Mouse (Mus musculus) liver, postnatal 0 days (tissue): ENCODE measurements around the gene Atf4. TPM values are rescaled to one million over a fixed set of nuclear protein-coding genes. Genes with fewer than 3 reads are reported as not detected.

ENCODE experiments used
- ATAC-seq: fragments of 200-750 bp; cut with Nextera tagmentation; 2 replicates; pipeline ENCODE4 v1.8.0; 2017; ENCODE audit warnings: mild to moderate bottlenecking, moderate library complexity
- DNase-seq: peaks from one replicate; pipeline ENCODE4 v3.0.0-alpha.2; 2016
- H3K27ac ChIP-seq: fragments of 300-500 bp; sonication (generic); 2 replicates; pipeline ENCODE4 v1.5.1; 2014; ENCODE audit warnings: antibody characterized with exemption, moderate library complexity, mild to moderate bottlenecking, low read depth
- H3K27me3 ChIP-seq: fragments of 300-500 bp; sonication (generic); 2 replicates; pipeline ENCODE4 v1.6.1; 2014; ENCODE audit warnings: low read length, control low read depth, mixed read lengths; ENCODE audit not compliant: insufficient read depth
- H3K36me3 ChIP-seq: fragments of 300-500 bp; sonication (generic); replicated peaks from 2 replicates; pipeline ENCODE4 v1.6.1; 2014; ENCODE audit warnings: mild to moderate bottlenecking, control low read depth, low read length, moderate library complexity, mixed read lengths; ENCODE audit not compliant: insufficient read depth
- H3K4me1 ChIP-seq: fragments of 300-500 bp; sonication (generic); 2 replicates; pipeline ENCODE4 v1.6.1; 2014; ENCODE audit warnings: antibody characterized with exemption, mild to moderate bottlenecking, control low read depth; ENCODE audit not compliant: insufficient read depth
- H3K4me2 ChIP-seq: fragments of 300-500 bp; sonication (generic); 2 replicates; pipeline ENCODE4 v1.6.1; 2014; ENCODE audit warnings: low read depth, mild to moderate bottlenecking, low read length, moderate library complexity, mixed read lengths
- H3K4me3 ChIP-seq: fragments of 300-500 bp; sonication (generic); 2 replicates; pipeline ENCODE4 v1.5.1; 2014; ENCODE audit warnings: low read depth, low read length
- H3K9ac ChIP-seq: fragments of 300-500 bp; sonication (generic); replicated peaks from 2 replicates; pipeline ENCODE4 v1.6.1; 2014; ENCODE audit warnings: mild to moderate bottlenecking, moderate library complexity
- H3K9me3 ChIP-seq: fragments of 300-500 bp; sonication (generic); 2 replicates; pipeline ENCODE4 v1.6.1; 2016; ENCODE audit warnings: mild to moderate bottlenecking, control low read depth, low read length, mixed read lengths
- CTCF ChIP-seq: sonication (generic); IDR thresholded peaks from 2 replicates; pipeline ENCODE4 v1.5.1; 2016; ENCODE audit warnings: antibody characterized with exemption, low read depth
- EP300 ChIP-seq: IDR thresholded peaks from 2 replicates; pipeline ENCODE4 v1.6.1; 2016; ENCODE audit warnings: antibody characterized with exemption, low read depth, mild to moderate bottlenecking
- WGBS: fragments of 180-500 bp; shearing (Covaris S2); extraction: QIAGEN DNeasy Blood & Tissue Kit; methylation state at CpG from one replicate; pipeline ENCODE4 v1.1.7; 2014; ENCODE audit not compliant: insufficient replicate concordance; 5-methylcytosine and 5-hydroxymethylcytosine counted together
- polyA plus RNA-seq: library from polyadenylated mRNA; unstranded; fragments of >200 nt; fragmentation: Nextera tagmentation; extraction: Ambion mirVana; gene quantifications from 2 replicates; pipeline ENCODE4 v1.2.1, GENCODE M21; 2015

The Atf4 gene
- polyA plus RNA-seq, result 64.3 and 65.7 TPM in 2 replicates

GRCm38 (mm10) chr15:80254847-80255645, at the start of gene Atf4:
Gene Atf4 (plus strand): TSS chr15:80255184.
- Histone ChIP-seq H3K27me3 (no peaks in the 10 kb centered on the region), H3K4me1 (peaks cover 64% of the 10 kb centered on the region), H3K9me3 (no peaks in the 10 kb centered on the region), H3K4me3 (peak within 1 kb of the TSS; percentile 83), H3K9ac (peak within 1 kb of the TSS; percentile 97), H3K27ac (peak within 1 kb of the TSS; percentile 99), H3K36me3 (peaks cover 52% of the 10 kb centered on the region), H3K4me2 (peak within 1 kb of the TSS; percentile 99)
- peak; percentile 87 for ATAC-seq
- 0% methylated on average over 59 of the region's 62 CpGs for WGBS
- DNase-seq, result peak; percentile 97
- peak; percentile 85 for TF ChIP-seq EP300
- no peak for TF ChIP-seq CTCF

DNA sequence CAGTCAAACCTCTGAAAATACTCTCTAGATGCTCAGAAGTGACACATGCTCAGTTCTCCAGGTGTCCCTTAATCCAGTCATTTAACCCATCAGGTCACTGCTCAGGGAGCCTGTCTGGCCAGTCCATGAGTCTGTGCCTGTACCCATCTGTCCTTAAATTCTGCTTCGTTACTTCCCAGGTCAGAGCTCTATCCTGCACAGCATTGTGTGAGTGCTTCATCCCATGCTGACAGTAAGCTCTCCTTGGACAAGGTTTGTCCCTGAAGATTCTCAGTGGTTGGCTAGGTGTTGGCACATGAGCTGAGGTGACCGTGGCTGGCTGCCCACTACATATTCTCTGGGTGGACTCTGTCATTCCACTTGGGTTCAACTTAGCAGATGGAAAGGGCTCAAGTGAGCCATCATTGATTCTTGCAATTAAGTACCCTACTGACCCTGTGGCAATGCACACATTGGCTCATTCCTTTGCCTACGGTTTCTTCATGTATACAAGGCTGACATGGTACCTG, 48.9 kb upstream of the Atf4 start:
- no peak overlapping the region for H3K4me2 ChIP-seq
- no peak overlapping the region for H3K4me3 ChIP-seq
- no peaks in the 10 kb centered on the region for H3K4me1 ChIP-seq
- ATAC-seq (no peak), DNase-seq (no peak)
- H3K9ac ChIP-seq, result no peak overlapping the region
- H3K27ac ChIP-seq, result no peak overlapping the region
- no peaks in the 10 kb centered on the region for H3K36me3 ChIP-seq
- no peaks in the 10 kb centered on the region for H3K27me3 ChIP-seq
- 69% methylated on average over 3 of the region's 3 CpGs for WGBS
- TF ChIP-seq EP300 (no peak), CTCF (no peak)
- no peaks in the 10 kb centered on the region for H3K9me3 ChIP-seq

- DNase-seq (no peak), ATAC-seq (no peak)
- Histone ChIP-seq H3K4me3 (no peak overlapping the region), H3K4me1 (no peaks in the 10 kb centered on the region), H3K27me3 (no peaks in the 10 kb centered on the region), H3K36me3 (no peaks in the 10 kb centered on the region), H3K4me2 (no peak overlapping the region), H3K9ac (no peak overlapping the region), H3K9me3 (no peaks in the 10 kb centered on the region), H3K27ac (no peak overlapping the region)
- no peak for TF ChIP-seq CTCF
- no peak for TF ChIP-seq EP300
- 48% methylated on average over 4 of the region's 4 CpGs for WGBS
These were observed 46.5 kb upstream of the Atf4 start for GRCm38 (mm10) chr15:80208446-80208845.

- no peak overlapping the region for H3K4me2 ChIP-seq
- H3K27ac ChIP-seq, result no peak overlapping the region
- peak; percentile 23; the same call in 1 of the 2 replicates for ATAC-seq
- no peaks in the 10 kb centered on the region for H3K36me3 ChIP-seq
- no peak overlapping the region for H3K9ac ChIP-seq
- H3K4me1 ChIP-seq, result no peaks in the 10 kb centered on the region
- no peaks in the 10 kb centered on the region for H3K27me3 ChIP-seq
- H3K4me3 ChIP-seq, result no peak overlapping the region
- no peak for DNase-seq
- TF ChIP-seq CTCF (no peak), EP300 (no peak)
- no peaks in the 10 kb centered on the region for H3K9me3 ChIP-seq
These were observed 41.3 kb upstream of the Atf4 start for GRCm38 (mm10) chr15:80213688-80214087.

DNA sequence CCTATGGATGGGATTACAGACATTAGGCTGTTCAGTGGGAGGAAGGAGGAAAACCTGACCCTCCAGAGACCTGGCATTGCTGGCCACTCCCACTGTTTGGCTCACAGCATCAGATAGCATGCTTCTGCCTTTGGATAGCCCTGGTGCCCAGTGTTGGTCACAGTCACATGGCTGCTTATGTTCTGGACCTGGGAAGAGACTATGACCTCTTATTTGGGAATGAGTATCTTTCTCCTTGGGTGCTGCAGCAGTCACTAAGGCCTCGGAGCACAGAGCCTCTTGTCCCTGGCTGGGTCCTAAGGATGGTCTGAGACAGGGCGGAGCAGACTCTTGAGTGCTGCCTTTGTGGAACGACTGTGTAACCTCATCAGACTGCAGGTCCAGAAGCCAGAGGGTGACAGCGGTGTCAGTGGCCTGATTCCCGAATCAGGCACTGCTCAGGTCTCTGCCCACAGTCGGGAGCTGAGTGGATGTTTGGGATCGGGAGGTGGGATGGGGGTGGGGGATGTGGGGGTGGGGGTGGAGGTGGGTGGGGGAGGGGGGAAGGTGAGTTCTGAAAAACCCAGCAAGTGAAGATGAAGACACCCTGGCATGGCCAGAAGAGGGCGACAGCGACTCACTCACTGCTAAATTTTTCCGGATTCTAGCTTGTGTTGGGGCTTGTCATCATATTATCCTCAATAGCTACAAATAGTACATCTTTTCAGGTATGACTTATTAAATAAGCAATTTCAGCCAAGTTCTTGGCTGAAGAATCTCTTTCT, 39.1 kb upstream of the Atf4 start:
- whole genome bisulfite sequencing, result 19% methylated on average over 10 of the region's 10 CpGs
- Histone ChIP-seq H3K27ac (no peak overlapping the region), H3K27me3 (no peaks in the 10 kb centered on the region), H3K36me3 (no peaks in the 10 kb centered on the region), H3K9ac (no peak overlapping the region), H3K4me1 (peaks cover 11% of the 10 kb centered on the region), H3K9me3 (no peaks in the 10 kb centered on the region), H3K4me2 (no peak overlapping the region), H3K4me3 (no peak overlapping the region)
- no peak for ATAC-seq
- DNase-seq, result peak; percentile 56
- TF ChIP-seq CTCF, result peak; percentile 64
- TF ChIP-seq EP300, result no peak

GRCm38 (mm10) chr15:80216480-80216820, 38.5 kb upstream of the Atf4 start:
- Histone ChIP-seq H3K9me3 (no peaks in the 10 kb centered on the region), H3K27me3 (no peaks in the 10 kb centered on the region), H3K4me3 (no peak overlapping the region), H3K9ac (no peak overlapping the region), H3K27ac (no peak overlapping the region), H3K4me2 (no peak overlapping the region), H3K36me3 (no peaks in the 10 kb centered on the region), H3K4me1 (peaks cover 11% of the 10 kb centered on the region)
- DNase-seq (no peak), ATAC-seq (no peak)
- TF ChIP-seq CTCF (no peak), EP300 (no peak)
- 39% methylated on average over 9 of the region's 9 CpGs for WGBS
